Mouse (Mus musculus): ENCODE results near the gene Upk3bl.
A peak's percentile ranks its signal among the peaks of the same experiment; 100 is the strongest.

The Upk3bl gene

DNA sequence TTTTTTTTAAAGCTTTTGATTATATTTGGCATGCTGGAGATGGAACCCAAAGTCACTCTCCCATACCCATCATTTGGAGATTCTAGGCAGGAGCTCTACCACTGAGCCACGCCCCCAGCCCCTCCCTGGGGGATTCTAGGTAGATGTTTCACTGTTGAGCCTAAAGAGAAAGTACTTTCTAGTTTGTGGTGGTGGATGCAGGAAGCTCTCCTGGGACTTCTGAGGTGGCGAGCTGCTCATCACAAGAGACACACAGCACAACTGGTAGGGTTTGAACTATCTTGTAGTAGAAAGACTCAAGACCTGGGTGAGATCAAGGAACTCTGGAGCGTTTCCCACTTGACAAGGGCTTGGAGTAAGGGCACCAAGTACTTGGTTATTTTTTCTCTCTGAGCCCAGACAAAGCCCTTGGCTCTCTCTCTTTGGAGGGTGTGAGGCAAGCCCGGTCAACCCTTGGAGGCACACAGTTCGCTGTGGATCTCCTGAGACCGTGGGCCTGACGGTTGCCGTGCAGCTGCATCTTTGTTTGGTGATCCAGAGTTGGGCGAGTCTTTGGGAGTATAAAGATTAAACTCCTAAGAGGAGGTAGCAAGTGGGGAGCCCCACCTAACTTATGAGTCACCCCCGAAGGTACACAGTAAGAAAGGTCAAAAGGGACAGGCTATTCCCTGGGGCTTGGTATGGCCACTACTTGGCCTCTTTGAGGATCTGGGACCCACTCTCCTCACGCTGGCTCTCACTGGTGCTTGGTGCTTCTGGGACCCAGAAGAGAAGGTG lies at the start of gene Upk3bl:
TSS of gene Upk3bl (plus strand) at position 192 of the 777 bp plus-strand sequence.
- no peak for DNase-seq

DNA sequence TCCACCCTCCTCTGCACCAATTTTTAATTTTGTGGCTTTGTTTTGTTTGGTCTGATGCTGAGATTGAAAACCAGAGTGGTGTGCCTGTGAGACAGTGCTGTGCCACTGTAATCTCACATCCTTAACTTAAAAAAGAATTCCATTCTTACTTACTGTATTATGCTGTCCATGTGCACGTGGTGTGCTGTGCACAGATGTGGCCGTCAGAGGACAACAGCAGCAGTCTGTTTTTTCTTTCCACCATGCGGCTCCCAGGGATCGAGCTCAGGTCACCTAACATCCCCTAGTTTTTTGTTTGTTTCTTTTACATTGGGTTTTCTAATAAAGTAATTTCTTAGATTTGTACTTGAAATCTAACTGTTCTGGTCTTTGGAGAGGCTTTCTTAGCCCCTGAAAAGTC lies 49.8 kb upstream of the Upk3bl start:
- no peak for DNase-seq

DNA sequence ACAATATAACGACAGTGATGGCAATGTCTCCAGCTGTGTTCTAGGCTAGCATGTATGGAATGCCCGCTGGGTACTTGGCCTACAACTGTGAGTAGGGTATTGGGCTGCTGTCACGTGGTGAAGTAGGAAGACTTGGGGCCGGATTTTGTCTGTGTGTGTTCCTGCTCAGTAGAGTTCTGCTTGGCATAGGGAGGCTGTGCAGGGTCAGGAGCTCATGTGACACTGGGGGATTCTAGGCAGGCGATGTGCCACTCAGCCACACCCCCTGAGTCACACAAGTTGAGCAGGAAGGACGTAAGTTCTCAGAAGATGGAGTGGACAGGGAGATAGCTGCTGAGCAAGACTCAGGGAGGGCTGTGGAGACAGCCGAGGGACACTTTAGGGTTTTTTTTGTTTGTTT lies 46.5 kb upstream of the Upk3bl start:
- DNase-seq, result no peak

DNA sequence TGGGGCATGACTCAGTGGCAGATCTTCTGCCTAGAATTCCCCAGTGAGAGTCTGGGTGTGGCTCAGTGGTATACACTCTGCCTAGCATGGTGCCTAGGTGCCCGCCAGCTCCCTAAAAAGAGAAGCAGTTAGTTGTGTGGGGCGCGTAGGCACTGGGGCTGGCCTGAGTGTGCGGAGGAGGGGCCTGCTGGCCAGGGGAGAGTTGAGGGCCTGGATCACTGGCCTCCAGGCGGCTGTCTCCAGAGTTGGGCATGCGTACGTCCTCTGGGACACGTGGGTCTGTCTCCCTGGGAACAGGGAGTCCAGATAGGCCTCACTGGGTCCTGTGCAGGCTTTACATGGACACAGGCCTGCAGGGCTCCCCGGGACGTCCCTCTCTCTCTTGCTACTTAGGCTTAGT lies 39.4 kb upstream of the Upk3bl start:
- DNase-seq, result peak; percentile 44

DNA sequence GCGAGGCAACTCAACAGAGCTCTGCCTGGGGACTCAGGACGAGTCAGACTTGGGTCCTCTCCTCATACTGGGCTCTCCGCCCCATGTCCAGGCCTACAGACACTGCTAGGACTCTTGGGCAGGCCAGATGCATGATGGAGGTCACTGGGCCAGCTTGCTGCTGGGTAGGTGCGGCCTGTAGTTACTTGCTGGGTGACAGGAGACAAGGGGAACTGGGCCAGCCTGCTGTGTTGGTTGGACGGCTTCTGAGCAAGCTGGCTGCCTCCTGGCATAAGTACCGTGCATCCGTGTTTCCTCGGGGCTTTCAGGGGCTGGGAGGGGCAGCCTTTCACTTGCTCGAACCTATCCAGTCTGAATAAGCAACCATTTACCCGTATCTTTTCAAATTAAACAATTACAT lies 38.7 kb upstream of the Upk3bl start:
- DNase-seq, result peak; percentile 36

DNA sequence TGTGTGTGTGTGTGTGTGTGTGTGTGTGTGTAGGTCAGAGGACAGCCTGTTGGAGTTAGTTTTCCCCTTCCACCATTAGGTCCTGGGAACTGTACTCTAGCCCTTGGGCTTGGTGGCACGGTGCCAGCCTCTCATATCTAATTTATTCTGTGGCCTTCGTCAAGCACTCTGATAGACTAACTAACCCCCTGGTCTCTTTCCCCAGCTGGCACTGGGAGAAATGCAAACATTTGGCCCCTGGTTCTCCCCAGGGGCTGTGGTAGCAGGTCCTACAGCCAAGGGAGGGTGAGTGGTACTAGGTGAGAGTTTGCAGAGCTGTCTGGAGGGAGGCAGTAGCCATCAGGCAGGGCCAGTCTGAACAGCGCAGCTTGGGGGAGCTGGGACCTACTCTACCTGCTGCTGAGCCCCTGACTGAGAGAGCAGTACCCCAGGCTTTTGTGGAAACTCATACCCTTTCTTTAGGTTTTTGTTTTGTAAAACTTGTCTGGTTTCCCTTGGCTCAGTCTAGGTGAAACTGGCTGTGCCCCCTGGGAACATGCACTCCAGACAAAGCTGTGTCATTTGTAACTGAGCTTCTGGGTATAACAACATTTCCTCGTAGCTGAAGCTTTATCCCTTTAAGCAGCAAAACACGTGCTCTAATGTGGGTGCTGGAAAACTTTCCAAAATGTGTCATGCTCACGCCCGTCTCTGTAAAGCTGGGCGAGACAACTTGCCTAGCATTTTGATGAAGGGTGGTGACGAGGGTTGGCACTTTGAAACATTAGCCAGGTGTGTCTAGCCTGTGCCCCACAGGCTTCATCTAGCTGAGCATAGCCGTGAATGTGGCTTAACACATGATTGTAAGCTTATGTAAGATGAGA lies 38.0 kb upstream of the Upk3bl start:
- peak; percentile 68 for DNase-seq

DNA sequence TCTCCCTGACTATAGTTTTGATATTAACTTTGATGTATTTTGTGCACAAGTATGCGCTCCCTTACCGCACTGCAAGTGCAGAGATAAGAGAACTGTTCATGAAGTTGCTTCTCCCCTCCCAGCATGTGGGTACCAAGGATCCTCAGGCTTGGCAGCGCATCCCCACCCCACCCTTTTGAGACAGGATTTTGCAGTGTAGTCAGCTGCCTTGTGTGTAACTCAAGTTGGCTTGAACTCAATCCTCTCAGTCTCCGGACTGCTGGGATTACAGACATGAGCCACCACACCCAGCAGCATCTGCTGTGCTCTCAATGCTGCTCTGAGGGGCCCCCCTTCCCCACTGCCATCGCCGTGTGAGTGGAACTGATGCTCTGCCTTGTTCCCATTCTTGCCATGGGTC lies 37.0 kb upstream of the Upk3bl start:
- DNase-seq, result no peak

DNA sequence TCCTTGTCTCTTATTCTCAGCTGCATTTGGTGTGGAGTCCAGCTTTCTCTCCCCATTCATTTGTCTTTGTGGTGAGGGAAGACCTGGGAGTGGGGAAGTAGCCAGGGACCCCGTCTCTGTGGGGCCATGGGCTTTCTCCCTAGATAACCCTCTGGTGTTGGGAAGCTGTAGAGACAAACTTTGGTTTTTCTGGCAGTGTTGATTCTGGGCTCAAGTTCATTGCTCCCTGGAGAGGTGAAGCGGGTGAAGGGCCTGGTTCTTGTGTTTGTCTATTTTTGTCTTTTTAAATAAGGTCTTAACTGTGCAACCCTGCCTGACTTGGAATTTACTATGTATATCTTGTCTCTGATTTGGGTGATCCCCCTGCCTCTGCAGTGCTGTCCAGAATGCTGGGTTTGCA lies 35.6 kb upstream of the Upk3bl start:
- no peak for DNase-seq

DNA sequence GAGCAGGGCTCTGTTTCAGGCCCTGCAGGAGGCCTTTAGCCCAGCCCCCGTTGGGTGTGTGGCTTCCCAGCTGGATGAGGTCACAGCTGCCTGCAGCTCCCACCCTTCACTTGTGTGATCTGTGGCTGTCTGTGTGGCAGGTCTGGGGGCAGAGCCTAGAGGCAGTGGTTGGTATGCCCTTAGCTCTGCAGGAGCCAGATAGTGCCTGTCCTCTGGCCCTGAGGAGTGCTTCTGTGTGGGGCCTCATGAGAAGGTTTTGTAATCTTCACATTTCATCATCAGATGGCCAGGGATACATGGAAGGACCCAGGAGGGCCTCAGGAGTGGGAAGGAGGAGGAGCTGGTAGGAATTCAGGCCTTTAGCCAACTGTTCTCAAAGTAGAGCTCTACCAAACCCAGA lies 34.4 kb upstream of the Upk3bl start:
- DNase-seq, result no peak

DNA sequence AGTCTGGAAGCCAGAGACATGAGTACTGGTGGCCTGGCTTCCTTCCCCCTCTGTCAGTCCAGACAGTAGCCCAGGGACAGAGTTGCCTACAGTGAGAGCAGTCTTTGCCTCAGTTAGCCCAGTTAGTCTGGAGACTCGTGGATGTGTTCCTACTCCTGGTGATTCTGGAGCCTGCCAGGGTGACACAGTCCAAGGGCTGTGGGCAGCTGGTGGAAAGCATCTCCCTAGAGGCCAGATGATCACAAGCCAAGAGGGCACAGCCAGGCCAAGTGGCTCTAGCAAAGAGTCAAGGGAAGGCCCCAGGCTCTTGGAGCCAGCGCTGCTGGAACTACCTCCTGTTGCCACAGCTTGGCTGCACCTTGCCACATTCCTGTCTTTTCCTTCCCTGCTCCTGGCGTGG lies 28.6 kb upstream of the Upk3bl start:
- DNase-seq, result no peak

DNA sequence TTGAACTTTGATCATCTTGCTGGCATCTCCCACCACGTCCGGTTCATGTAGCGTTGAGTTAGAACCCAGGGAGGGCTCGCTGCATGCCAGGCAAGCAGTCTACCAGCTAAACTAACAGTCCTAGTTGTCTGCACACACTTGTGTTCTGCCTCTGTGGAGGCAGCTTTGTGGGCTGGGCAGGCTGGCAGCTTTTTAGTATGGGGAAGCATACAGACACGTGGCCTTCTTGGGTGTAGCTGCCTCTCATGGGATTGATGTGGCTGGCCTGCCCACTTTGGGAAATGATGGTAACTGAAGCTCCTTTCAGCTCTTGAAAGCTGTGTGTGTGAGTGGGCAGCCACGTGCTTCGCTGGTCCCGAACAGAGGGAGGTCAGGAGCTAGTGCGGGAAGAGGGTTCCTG lies 27.4 kb upstream of the Upk3bl start:
- no peak for DNase-seq

DNA sequence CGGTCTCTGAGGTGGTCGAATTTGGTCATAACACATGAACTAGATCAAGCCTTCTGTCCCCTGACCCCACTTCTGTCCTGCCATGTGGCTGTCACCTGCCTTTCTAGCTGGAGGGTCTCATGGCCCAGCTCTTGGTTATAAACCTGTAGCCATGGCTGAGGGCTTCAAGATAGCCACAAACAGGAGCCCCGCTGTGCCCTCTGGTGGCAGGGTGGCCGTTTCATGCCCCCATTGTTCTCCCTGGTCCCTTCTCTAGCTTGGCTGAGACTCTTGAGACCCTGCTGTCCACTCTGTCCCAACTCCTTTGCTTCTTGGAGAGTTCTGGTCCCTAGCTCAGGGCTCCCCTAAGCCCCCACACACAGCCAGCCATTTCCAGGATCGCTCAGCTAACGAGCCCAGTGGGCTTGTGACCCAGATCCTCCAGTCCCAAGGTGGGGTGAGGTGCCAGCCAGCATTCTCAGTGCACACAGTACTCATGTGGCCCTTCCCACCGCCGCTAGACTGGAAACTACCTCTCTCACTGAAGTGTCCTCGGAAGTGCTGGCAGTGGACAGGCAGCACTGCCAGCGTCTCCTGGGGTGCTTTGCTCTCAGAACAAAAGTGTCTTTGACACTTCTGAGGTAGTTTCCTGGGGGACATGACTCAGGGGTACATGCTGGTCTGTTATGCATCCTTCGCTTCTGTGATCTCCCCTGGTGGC lies 26.5 kb upstream of the Upk3bl start:
- no peak for DNase-seq

DNA sequence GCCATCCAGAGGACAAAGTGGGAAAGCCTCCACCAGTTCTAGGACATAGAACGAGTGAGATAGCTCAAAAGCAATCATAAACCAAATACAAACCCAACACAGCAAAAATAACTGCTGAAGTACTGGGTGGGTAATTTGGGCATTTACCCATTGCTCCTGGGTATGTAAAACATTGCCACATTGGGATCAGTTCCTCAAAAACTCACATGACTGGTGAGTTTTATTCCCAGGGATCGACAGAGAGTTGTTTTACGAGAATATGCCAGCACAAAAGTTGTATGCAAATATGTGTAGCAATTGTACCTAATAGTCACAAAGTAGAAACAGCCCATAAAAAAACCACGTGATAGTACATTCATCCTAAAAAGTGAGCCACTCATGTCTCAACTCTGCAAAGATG lies 19.4 kb upstream of the Upk3bl start:
- no peak for DNase-seq

DNA sequence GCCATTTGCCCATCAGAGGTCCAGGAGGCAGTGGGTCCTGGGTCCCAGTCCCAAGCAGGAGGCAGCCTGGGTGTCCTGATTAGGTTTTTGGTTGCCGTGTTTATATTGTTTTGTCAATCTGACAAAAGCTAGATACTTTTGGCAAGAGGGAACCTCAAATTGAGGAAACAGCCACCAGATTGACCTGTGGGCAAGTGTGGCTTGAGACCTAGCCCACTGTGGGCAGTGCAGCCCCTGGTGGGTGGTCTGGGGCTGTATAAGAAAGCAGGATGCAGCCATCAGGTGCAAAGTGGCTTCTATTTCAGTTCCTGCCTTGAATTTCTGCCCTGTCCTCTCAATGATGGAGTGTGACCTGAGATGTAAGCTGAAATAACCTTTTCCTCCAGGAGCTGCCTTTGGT lies 19.0 kb upstream of the Upk3bl start:
- no peak for DNase-seq

DNA sequence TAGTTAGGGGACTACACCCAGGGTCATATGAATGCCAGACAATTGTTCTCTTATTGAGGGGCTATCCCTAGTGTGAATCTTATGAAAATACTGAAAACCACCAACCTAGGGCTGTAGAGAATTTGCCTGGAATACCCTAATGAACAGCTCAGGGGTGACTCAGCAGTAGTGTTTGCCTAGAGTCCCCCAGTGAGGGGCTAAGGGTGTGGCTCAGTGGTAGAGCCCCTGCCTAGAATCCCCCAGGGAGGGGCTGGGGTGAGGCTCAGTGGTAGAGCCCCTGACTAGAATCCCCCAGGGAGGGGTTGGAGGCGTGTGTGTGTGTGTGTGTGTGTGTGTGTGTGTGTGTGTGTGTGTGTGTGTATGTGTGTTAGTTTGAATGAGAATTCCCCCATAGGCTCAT lies 17.6 kb upstream of the Upk3bl start:
- DNase-seq, result no peak

DNA sequence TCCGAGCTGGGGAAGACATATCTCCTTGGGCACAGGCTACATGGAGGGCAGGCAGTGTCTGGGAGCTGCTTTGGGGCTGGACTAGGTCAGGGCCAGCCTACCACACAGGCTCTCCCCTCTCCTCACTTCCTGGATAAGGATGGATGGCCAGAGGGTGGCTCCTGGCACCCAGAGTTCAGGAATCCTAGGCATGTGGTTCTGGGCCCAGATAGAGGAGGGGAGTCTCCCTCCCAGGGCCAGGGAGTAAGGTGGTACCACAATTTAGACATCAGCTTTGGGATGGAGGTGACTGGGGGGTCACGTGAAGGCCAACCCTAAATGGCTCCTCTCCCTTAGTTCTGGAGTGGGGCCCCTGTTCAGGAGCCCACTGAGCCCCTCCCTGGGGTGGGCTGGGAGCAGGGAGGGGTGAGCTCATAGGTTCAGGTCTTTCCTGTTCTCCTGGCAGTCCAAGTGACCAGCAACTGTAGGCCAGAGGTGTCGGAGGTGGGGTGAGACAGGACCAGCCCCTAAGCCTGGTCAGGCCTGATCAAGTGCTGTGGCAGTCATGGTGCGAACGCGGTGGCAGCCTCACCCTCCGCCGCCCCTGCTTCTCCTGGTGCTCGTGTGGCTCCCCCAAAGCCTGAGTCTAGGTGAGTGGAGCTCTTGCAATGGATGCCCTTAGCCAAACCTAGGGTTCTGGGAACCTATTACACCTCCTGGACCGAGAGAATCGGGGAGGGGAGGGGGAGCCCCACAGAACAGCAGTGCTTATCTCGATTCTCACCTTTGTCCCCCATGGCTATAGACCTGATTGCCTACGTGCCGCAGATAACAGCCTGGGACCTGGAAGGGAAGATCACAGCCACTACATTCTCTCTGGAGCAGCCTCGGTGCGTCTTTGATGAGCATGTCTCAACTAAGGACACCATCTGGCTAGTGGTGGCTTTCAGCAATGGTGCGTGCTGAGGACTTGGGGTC lies 15.8 kb upstream of the Upk3bl start, which contains the start of gene Upk3b:
TSS of gene Upk3b (plus strand) at position 239 of the 957 bp plus-strand sequence.
- DNase-seq, result no peak

DNA sequence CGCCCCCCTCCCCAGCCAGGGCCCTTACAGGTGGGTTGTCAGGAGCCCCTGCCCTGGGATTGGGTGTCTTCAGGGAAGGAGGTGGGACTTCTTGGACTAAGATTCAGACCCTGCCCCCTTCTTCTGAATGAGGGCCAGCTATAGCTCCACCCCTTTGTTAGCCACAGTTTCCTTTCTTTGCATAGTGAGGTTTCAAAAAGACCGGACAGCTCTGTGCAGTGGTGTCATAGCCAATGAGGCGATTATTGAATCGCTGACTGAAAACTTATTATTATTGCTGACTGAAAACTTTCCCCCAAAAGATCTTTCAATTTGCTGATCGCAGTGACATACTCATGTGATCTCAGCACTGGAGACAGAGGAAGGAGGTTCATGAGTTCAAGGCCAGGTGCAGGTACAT lies 14.1 kb upstream of the Upk3bl start:
- no peak for DNase-seq

DNA sequence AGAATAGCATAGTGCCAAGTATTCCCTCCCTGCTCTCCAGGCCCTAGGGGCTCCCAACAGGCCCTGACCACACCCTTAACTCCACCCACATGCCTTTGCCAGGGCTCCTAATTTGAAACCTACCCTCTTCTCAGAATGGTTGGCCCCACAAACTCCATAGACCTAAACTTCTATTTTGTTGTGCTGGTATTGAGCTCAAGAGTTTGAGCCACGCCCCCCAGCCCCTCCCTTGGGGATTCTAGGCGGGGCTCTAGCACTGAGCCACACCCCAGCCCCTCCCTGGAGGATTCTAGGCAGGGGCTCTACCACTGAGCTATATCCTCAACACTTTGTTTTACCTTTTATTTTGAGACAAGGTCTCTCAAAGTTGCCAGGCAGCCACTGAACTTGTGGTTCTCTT lies 13.0 kb upstream of the Upk3bl start:
- no peak for DNase-seq

DNA sequence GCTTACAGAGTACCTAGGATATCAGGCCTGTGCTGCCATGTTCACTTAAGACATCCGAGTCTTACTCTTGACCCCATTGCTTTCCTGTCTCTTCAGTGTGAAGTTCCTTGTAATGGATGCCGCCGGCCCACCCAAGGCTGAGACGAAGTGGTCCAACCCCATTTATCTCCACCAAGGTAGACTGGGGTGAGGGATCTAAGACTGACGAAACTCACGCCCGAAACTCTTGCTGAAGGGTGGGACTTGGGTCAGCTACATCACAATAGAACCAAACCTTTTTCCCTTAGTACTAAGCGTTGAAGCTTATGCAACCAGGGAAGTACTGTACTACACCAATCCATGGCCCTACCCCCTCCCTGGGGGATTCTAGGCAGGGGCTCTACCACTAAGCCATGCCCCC lies 12.6 kb upstream of the Upk3bl start:
- no peak for DNase-seq

DNA sequence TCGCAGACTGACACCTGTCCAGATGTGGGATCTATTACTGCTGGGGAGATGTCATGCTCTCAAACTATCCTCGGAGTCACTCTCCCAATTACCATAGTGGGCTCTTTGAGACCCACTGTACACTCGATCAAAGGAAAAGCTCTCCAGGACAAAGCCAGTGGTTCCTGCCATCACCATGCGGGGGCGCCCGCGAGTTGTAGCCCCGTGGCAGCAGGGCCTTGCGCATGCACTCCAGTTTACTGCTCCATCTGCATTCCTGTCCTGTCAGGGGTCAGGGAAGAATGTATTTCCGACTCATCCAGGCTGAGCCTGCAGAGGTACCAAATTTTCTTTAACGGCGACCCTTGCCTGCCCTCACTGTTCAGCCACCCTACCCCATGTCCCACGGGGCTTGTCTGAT lies 9.4 kb upstream of the Upk3bl start:
- peak; percentile 18 for DNase-seq

DNA sequence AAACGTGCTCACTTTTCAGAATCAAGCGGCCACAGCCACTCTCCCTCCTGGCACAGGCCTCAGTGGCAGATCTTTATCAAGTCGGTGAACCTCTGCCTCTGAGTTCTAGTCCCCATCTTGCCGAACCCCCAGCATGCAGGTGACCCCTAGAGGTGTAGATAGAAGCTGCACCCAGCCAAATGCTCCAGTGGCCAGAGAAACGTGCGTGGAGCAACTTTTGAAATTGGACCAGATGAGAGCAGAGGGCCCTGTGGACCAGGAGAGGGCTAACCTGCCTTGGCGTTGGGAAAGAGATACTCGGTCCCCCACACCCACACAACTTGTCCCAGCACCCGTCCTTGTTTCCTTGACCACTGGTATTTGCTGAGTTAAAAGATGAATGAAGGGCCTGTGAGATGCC lies 8.9 kb upstream of the Upk3bl start:
- DNase-seq, result peak; percentile 36

DNA sequence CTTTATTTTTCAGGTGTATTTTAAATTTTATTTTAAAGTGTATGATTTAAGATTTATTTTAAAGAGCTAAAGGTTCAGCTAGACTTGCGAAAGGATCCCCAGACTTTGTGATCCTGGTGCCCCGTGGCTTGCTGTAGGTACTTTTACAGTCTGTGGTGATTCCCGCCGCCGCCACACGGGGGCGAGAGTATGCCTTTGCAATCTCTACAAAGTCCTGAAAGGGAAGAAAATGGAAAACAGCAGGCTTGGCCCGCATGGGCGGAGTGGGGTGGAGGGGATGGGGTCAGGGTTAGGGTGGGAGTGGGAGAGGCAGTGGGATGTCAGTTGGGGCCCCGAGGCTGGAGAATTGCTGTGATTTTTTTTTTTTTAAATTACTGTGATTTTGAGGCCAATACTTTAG lies 8.3 kb upstream of the Upk3bl start:
- peak; percentile 91 for DNase-seq
